Mouse (Mus musculus) cerebellum, adult 2 months (tissue): ENCODE results near the gene Map1b. TPM values are rescaled to one million over a fixed set of nuclear protein-coding genes. Genes with fewer than 3 reads are reported as not detected.
A peak's percentile ranks its signal among the peaks of the same experiment; 100 is the strongest.

Experiments used
- DNase-seq, 2 experiments: peaks; one replicate each; pipeline ENCODE4 v3.0.0; 2021
- H3K27ac ChIP-seq: fragments of 200-500 bp; 2 replicates; pipeline ENCODE4 v1.5.1; 2012; ENCODE audit warnings: low read length, control low read depth, inconsistent platforms; ENCODE audit not compliant: insufficient read depth
- H3K27me3 ChIP-seq: fragments of 200-500 bp; 2 replicates; pipeline ENCODE4 v1.6.1; 2012; ENCODE audit warnings: inconsistent platforms, mild to moderate bottlenecking, low read length, moderate library complexity; ENCODE audit not compliant: control insufficient read depth, insufficient read depth
- H3K4me1 ChIP-seq: fragments of 200-500 bp; 2 replicates; pipeline ENCODE4 v1.6.1; 2011; ENCODE audit warnings: low read length; ENCODE audit not compliant: control insufficient read depth, insufficient read depth
- H3K4me3 ChIP-seq: fragments of 200-500 bp; replicated peaks from 2 replicates; pipeline ENCODE3; 2011; ENCODE audit warnings: mild to moderate bottlenecking, low read depth, low read length, control low read depth; ENCODE audit not compliant: insufficient read depth
- CTCF ChIP-seq: fragments of 200-500 bp; IDR thresholded peaks from 2 replicates; pipeline ENCODE4 v1.5.1; 2011; ENCODE audit warnings: low read depth, mild to moderate bottlenecking, control low read depth, low read length, moderate library complexity, borderline replicate concordance; ENCODE audit not compliant: insufficient read depth
- POLR2A ChIP-seq: fragments of 200-500 bp; IDR thresholded peaks from 2 replicates; pipeline ENCODE4 v1.6.1; 2011; ENCODE audit warnings: low read length, control low read depth, borderline replicate concordance; ENCODE audit not compliant: insufficient read depth
- WGBS: fragments of 180-500 bp; shearing (Covaris S2); methylation state at CpG from one replicate; pipeline ENCODE4 v1.1.7; 2018; 5-methylcytosine and 5-hydroxymethylcytosine counted together
- polyA plus RNA-seq: library from polyadenylated mRNA; depleted of rRNA; stranded (reverse); fragments of >200 nt; gene quantifications from 2 replicates; pipeline ENCODE4 v1.2.3, GENCODE M21; 2012

Map1b gene
- polyA plus RNA-seq, 1 experiment, result 166 TPM

- no peaks in the 10 kb centered on the region for H3K27me3 ChIP-seq
- peaks cover 35% of the 10 kb centered on the region for H3K4me1 ChIP-seq
- TF ChIP-seq CTCF (no peak), POLR2A (no peak)
- no peak overlapping the region for H3K27ac ChIP-seq
- 60% methylated on average over 12 of the region's 12 CpGs for WGBS
- H3K4me3 ChIP-seq, result no peak overlapping the region
- DNase-seq, result no peak
These were observed 73.7 kb downstream of the Map1b start for GRCm38 (mm10) chr13:99442434-99443249.

- DNase-seq, result no peak
- Histone ChIP-seq H3K4me1 (peaks cover 27% of the 10 kb centered on the region), H3K27ac (no peak overlapping the region), H3K27me3 (no peaks in the 10 kb centered on the region), H3K4me3 (no peak overlapping the region)
- TF ChIP-seq CTCF, result no peak
- 60% methylated on average over 18 of the region's 18 CpGs for WGBS
These were observed 74.5 kb downstream of the Map1b start for GRCm38 (mm10) chr13:99441700-99442433.

- H3K27me3 ChIP-seq, result no peaks in the 10 kb centered on the region
- H3K27ac ChIP-seq, result no peak overlapping the region
- WGBS, result 43% methylated on average over 2 of the region's 2 CpGs
- TF ChIP-seq POLR2A, result no peak
- TF ChIP-seq CTCF, result no peak
- peaks cover 16% of the 10 kb centered on the region for H3K4me1 ChIP-seq
- no peak for DNase-seq
- no peak overlapping the region for H3K4me3 ChIP-seq
These were observed 76.1 kb downstream of the Map1b start for GRCm38 (mm10) chr13:99440228-99440627.

GRCm38 (mm10) chr13:99439357-99439756 is 77.0 kb downstream of the Map1b start:
- TF ChIP-seq POLR2A (no peak), CTCF (no peak)
- H3K27me3 ChIP-seq, result no peaks in the 10 kb centered on the region
- H3K27ac ChIP-seq, result no peak overlapping the region
- peaks cover 11% of the 10 kb centered on the region for H3K4me1 ChIP-seq
- no peak overlapping the region for H3K4me3 ChIP-seq
- no peak for DNase-seq
- WGBS, result 94% methylated on average over 5 of the region's 5 CpGs

GRCm38 (mm10) chr13:99437051-99437450 is 79.3 kb downstream of the Map1b start:
- Histone ChIP-seq H3K27me3 (no peaks in the 10 kb centered on the region), H3K4me1 (peaks cover 2% of the 10 kb centered on the region; the same call in 1 of the 2 replicates), H3K4me3 (no peak overlapping the region), H3K27ac (no peak overlapping the region)
- TF ChIP-seq POLR2A (no peak), CTCF (no peak)
- no peak for DNase-seq

- 22% methylated on average over 9 of the region's 9 CpGs for WGBS
- Histone ChIP-seq H3K27ac (no peak overlapping the region), H3K4me1 (peaks cover 2% of the 10 kb centered on the region; the same call in 1 of the 2 replicates), H3K4me3 (no peak overlapping the region), H3K27me3 (no peaks in the 10 kb centered on the region)
- TF ChIP-seq CTCF (no peak), POLR2A (no peak)
- DNase-seq, result peak; percentile 49 to 51
These were observed 81.8 kb downstream of the Map1b start for GRCm38 (mm10) chr13:99434494-99434893.

- 92% methylated on average over 29 of the region's 29 CpGs for WGBS
- DNase-seq, result no peak
- Histone ChIP-seq H3K4me1 (peaks cover 6% of the 10 kb centered on the region), H3K4me3 (no peak overlapping the region), H3K27ac (no peak overlapping the region), H3K27me3 (no peaks in the 10 kb centered on the region)
- TF ChIP-seq POLR2A, result no peak
- TF ChIP-seq CTCF, result no peak
These were observed 83.0 kb downstream of the Map1b start for GRCm38 (mm10) chr13:99433068-99434008.
